Mouse (Mus musculus) spleen, adult 18-20 months (tissue): Measurements from ENCODE around the gene Nudt14.

ENCODE experiments used
- DNase-seq, 2 experiments: peaks; one replicate each; pipeline ENCODE4 v3.0.0; 2022; ENCODE audit warnings: mixed read lengths in 2 of 2

Nudt14 gene

DNA sequence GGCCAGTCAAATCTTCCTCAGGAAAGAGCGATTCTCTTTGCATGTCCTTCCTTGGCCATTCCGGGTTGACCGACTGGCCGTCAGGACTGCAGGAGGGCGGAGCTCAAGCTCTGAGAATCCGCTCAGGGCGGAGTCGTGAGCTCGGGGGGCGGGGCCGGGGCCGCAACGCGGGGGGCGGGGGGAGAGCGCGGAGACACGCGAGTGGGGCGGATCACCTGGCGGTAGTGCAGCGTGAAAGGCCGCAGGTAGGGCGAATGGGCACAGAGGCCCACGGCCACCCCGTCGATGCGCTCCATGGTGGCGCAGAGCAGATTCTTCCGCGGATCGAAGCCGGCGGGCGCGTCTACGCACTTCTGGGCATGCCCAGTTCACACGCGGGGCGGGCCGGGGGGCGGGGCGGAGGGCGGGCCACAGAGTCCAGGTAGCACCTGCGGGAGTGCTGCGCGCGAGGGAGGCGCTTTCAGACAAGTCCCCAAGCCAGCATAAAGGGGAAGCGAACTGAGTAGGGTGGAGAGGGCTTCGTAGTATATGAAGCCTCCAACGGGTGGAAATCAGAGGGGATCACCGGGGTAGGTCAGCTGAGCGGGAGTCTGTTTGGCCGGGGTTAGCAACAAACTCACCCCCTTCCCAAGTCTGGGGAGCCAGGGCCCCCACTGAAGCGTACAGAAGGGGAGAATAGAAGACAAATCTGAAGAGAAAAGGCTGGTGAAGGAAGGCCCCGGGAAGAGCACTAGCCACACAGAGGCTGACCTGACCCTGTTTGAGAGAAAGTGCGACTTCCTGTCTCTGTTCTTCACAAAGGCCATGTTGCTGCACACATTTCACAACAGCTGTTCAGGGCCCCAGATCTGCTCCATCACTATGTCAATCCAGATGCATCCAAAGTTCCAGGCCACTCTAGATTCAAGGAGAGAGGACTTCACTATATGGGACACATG lies at the start of gene Nudt14:
Nudt14 (minus strand) TSS at position 349 of the 938 bp plus-strand sequence.
- peak; percentile 68 to 79 for DNase-seq

DNA sequence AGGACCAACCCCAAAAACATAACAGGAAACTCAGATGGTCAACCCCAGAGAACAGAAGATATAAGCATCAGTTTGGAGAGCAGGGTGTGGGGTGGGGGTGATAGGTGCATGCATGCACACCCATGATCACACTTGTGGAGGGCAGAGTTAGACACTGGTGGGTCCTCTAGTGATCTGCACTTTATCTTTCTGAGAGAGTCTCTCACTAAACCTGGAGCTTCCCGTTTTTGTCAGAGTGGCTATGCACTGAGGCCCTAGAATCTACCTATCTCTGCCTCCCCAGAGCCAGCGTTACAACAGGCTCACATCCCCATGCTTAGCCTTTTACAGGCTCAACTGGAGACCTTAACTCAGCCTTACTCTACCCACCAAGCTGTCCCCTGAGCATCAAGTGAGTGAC lies 49.5 kb upstream of the Nudt14 start:
- no peak for DNase-seq

DNA sequence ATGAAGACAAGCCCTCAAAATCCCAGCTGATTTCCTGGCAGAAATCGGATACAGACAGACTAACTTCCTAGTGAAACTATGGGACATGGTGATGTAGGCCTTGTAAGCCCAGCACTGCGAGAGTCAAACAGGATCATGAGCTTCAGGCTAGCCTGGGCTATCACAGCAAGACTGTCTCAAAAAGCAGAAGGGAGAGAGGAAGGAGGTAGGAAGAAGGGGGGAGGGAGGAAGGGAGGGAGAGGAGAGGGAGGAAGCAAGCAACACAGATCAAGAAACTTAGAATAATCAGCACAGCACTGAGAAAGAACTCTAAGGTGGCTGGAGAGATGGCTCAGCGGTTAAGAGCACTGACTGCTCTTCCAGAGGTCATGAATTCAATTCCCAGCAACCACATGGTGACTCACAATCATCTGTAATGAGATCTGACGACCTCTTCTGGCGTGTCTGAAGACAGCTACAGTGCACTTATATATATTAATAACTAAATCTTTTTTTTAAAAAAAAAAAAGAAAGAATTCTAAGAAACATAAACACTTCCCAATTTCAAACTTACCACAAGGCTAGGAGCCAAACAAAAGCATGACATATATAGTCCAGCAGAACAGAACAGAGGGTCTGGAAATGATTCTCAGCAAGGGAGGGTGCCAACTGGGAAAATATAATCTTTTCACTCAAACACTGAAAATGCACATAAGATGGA lies 48.9 kb upstream of the Nudt14 start:
- no peak for DNase-seq

DNA sequence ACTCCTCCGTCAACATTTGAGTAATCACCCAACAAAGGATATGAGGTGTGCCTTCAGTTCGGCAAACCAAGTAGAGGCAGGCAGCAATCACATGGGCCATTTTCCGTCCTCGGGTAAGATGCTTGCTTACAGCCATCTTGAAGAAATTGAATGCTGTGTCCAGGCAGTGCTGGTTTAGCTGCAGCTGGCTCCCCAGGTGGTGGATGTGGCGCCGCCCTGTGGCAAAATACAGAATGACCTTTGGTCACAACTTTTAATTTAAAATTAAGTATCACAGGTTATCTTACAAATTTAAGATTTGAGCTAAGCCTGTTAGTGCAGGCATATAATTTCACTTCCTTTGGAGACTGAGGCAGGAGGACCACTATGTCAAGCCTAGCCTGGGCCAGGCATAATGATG lies 46.0 kb upstream of the Nudt14 start:
- peak in 1 of 2 experiments; percentile 51 for DNase-seq

DNA sequence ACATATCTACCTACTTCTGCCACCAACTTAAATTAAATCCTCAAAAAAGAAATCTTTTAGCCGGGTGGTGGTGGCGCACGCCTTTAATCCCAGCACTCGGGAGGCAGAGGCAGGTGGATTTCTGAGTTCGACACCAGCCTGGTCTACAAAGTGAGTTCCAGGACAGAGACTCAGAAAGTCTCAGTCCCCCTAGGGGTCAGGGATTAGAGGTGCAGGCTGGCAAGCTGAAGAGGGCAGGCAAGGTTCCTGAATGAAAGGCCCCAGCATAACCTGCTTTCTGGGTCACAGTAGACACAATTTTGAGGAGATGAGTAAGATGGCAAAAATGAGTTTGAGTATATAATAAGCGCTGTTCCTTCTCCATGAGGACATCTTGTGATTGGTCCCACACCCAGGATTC lies 43.4 kb upstream of the Nudt14 start:
- peak in 1 of 2 experiments; percentile 17 for DNase-seq

- DNase-seq: no peak
These were observed 40.1 kb upstream of the Nudt14 start for GRCm38 (mm10) chr12:112982031-112982430.

DNA sequence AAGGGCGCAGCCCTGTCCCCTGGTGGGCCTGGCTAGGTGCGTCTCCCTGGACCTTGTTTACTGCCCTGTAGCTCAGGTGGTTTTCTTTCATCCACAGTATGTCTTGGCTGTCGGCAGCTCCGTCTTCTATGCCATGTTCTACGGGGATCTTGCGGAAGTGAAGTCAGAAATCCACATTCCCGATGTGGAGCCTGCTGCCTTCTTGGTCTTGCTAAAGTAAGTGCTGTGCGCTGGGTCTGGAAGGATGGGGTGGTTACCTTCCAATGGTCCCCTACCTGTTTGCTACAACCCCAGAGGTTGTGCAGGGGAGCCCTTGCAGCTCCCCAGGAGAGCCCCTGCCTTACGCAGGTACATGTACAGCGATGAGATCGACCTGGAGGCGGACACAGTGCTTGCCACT lies 35.2 kb upstream of the Nudt14 start:
- DNase-seq: no peak

- peak; percentile 80 to 89 for DNase-seq
These were observed 34.6 kb upstream of the Nudt14 start, which contains the start of gene Btbd6 for GRCm38 (mm10) chr12:112976371-112977073. Btbd6 (plus strand) TSS chr12:112976482.

- no peak for DNase-seq
These were observed 32.8 kb upstream of the Nudt14 start for GRCm38 (mm10) chr12:112974736-112975135.

DNA sequence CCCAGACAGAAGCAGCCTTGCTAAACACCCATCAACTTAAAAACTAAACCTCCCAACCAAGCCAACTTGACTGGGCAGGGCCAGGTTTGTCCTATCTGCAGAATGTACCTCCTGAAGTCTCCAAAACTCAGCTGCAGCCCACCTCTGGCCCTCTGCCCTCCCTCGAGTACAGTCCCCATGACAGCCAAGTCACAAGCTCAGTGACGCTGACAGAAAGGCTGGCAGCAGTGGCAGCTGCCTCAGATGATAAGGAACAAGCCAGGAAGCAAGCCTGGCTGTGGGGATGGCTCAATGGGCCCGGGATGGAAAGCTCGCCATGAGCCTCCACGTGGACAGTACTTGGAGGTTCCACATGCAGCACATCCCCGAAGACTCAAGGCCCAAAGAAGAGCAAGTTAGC lies 27.7 kb upstream of the Nudt14 start:
- no peak for DNase-seq

- no peak for DNase-seq
These were observed 27.0 kb upstream of the Nudt14 start for GRCm38 (mm10) chr12:112968943-112969342.

GRCm38 (mm10) chr12:112965783-112966182 lies 23.9 kb upstream of the Nudt14 start:
- no peak for DNase-seq

- DNase-seq: no peak
These were observed 19.9 kb upstream of the Nudt14 start for GRCm38 (mm10) chr12:112961872-112962271.

GRCm38 (mm10) chr12:112961428-112961827 lies 19.5 kb upstream of the Nudt14 start:
- no peak for DNase-seq

DNA sequence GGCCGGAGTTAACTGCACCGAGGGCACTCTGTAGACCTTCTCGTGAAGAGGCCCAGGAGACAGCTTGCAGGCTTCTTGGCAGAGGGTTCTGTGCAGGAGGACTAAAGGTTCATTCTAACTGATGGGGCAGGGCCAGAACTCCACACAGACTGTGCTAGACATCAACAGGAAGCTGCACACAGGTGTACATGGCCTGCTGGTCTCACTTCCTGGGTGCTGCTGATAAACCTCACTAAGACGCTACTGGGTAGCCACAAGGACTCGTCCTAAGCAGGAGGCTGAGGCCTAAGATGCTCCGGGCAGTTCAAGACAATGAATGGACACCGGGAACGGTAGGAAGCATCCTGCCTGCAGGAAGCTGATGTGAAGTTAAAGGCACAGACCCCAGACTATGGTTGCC lies 17.5 kb upstream of the Nudt14 start:
- DNase-seq: no peak

GRCm38 (mm10) chr12:112958303-112958702 lies 16.4 kb upstream of the Nudt14 start:
- peak in 1 of 2 experiments; percentile 41 for DNase-seq

DNA sequence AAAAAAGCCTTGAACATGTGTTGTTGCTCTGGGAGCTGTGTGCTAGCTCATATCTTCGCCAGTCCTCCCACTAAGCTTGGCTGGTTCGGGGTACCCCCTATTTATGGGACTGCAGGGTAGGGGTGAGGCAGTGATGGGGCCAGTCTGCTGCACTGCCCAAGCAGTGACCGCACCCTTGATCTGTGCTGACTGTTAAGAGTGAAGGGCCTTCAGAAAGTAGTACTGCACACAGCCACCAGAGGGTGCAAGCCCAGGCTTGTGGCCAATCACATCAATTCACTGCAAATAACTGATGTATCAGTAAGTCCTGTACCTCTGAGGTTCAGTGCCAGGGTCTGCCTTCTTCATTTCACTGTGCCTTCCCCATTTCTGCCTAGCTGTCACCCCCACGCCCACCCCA lies 13.9 kb upstream of the Nudt14 start:
- DNase-seq: peak; percentile 45 to 79

DNA sequence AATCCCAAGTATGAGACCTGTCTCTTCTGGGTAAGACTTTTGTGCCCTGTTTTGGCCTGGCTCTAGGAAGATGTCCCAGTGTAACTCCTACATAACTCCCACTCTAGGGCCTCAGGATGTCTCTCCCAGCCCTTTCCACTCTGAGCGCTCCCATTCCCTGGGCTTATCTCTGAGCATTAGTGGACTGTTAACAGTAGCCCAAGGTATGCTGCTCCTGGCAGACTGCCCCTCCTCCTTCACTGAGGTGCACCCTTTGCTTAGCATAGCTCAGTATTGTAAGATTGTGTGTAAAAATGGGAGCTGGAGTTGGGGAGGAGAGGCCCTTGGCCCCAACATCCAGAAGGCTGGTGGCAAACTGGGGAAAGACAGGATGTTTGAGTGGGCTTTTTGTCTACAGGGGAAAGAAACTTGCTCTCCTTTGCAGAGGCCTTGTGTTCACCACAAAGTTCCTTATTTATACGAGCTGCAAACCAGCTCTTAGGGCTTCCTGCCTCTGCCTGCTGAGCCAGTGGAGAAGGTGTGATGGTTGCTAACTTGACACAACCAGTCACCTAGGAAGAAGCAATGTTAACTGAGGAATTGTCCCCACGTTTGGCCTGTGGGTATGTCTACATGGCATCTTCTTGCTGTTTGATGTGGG lies 11.1 kb upstream of the Nudt14 start:
- DNase-seq: no peak

DNA sequence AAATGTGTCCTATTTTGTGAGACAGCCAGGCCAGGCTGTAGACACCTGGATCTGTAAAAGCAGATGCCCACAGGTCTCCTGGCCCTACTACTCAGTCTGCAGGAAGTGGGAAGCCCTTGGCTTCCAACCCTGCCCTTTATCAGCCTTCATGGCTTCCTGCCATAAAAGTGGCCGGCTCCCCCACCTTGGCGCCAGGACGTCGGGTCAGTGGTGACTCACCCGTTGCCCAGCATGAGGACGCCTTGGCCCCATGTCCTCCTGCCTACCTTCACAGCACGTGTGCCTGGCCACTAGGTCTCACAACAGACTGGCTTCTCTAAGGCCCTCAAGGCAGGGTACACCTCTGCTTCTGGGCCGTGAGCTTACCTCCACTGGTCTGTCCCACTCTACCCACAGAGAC lies 10.5 kb upstream of the Nudt14 start:
- no peak for DNase-seq

DNA sequence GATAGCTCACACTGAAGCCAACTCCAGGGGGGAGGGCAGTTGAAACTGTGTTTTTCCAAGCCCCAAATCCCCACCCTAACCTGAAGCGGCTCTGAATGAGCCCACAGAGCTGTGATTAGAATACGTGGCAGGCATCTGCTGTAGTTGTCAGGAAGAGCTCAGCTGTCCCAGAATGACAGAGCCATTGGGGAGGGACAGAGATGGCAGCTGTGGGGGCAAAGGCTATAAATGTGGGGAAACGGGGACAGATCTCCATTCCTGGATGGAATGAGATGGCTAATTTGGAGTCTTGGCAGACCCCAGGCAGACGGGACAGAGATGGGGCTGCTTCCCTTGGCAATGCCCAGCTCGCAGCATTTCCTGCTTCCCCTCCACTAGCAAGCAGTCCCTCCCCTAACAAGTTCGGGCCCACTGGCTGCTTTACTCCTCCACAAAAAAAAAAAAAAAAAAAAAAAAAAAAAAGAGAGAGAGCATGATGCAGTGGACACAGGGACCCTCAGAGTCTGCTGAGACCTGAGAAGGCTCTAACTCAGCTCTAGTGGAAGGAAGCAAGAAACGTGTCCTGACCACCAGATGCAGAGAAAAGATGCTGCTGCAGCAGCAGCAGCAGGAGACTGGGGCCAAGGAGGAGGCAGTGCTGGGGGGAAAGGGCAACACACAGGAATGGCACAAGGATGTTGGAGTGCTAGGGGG lies 9.4 kb upstream of the Nudt14 start:
- no peak for DNase-seq

DNA sequence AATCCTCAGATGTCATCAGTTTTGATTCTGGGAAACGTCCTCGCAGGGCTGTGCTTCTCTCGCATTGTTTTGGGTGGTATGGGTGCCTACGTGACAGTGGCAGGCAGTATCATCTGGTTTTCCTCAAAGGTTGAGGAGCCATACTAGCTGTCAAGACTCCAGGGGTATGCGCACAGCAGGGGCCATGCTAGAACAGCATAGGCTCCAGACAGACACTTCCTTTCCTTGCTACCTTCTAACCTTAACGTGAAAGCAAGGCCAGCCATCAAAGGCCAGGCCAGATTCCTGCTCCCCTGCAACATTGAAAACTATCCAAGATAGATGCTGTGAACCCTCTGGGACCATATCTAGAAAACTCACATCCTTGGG lies 8.8 kb upstream of the Nudt14 start:
- no peak for DNase-seq
